Mouse (Mus musculus) heart, embryonic 10.5 days (tissue): ENCODE data around the gene Zfp579. TPM values are rescaled to one million over a fixed set of nuclear protein-coding genes. Genes with fewer than 3 reads are reported as not detected.
A peak's percentile ranks its signal among the peaks of the same experiment; 100 is the strongest.
"Not testable (repeated sequence)": the region's sequence is repeated elsewhere in the genome, so short reads cannot be mapped to it uniquely, and the experiment has no call there.

Source experiments
- DNase-seq: peaks from one replicate; pipeline ENCODE4 v3.0.0-alpha.2; 2017; ENCODE audit warnings: low spot score
- H3K27ac ChIP-seq: fragments of 300-500 bp; sonication (generic); 2 replicates; pipeline ENCODE4 v1.5.1; 2016; ENCODE audit warnings: mild to moderate bottlenecking
- H3K27me3 ChIP-seq: fragments of 300-500 bp; sonication (generic); 2 replicates; pipeline ENCODE4 v1.6.1; 2016; ENCODE audit warnings: mild to moderate bottlenecking; ENCODE audit not compliant: poor library complexity, insufficient read depth, severe bottlenecking
- H3K36me3 ChIP-seq: fragments of 300-500 bp; sonication (generic); 2 replicates; pipeline ENCODE4 v1.6.1; 2016; ENCODE audit warnings: mild to moderate bottlenecking, moderate library complexity
- H3K4me1 ChIP-seq: fragments of 300-500 bp; sonication (generic); 2 replicates; pipeline ENCODE4 v1.6.1; 2016; ENCODE audit warnings: mild to moderate bottlenecking
- H3K4me3 ChIP-seq: fragments of 300-500 bp; sonication (generic); 2 replicates; pipeline ENCODE4 v1.5.1; 2016; ENCODE audit warnings: mild to moderate bottlenecking, moderate library complexity
- H3K9me3 ChIP-seq: fragments of 300-500 bp; sonication (generic); 2 replicates; pipeline ENCODE4 v1.6.1; 2016; ENCODE audit warnings: mild to moderate bottlenecking, moderate library complexity
- WGBS: fragments of 180-500 bp; shearing (Covaris S2); methylation state at CpG from one replicate; pipeline ENCODE4 v1.1.7; 2016; 5-methylcytosine and 5-hydroxymethylcytosine counted together
- polyA plus RNA-seq: library from polyadenylated mRNA; unstranded; fragments of >200 nt; fragmentation: Nextera tagmentation; extraction: Ambion mirVana; gene quantifications from 2 replicates; pipeline ENCODE4 v1.2.1, GENCODE M21; 2016

The Zfp579 gene
- polyA plus RNA-seq, 1 experiment from 2014 or later = 29.2 TPM

DNA sequence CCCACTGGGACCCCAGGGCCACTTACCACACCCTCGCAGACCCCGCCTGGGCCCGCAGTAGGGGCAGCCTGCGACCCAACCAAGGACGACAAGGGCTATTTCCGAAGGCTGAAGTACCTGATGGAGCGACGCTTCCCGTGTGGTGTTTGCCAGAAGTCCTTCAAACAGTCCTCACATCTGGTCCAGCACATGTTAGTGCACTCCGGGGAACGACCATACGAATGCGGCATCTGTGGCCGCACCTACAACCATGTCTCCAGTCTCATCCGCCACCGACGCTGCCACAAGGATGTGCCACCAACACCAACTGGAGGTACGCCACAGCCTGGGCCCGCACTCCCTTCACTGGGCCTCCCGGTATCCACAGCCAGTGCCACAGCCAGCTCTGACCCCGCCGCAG is 33.6 kb upstream of the Zfp579 start:
- Histone ChIP-seq H3K4me3 (no peak overlapping the region), H3K9me3 (peaks cover 33% of the 10 kb centered on the region), H3K27me3 (no peaks in the 10 kb centered on the region), H3K4me1 (no peaks in the 10 kb centered on the region), H3K36me3 (peaks cover 95% of the 10 kb centered on the region), H3K27ac (no peak overlapping the region)
- WGBS = 89% methylated on average over 22 of the region's 22 CpGs
- no peak for DNase-seq

DNA sequence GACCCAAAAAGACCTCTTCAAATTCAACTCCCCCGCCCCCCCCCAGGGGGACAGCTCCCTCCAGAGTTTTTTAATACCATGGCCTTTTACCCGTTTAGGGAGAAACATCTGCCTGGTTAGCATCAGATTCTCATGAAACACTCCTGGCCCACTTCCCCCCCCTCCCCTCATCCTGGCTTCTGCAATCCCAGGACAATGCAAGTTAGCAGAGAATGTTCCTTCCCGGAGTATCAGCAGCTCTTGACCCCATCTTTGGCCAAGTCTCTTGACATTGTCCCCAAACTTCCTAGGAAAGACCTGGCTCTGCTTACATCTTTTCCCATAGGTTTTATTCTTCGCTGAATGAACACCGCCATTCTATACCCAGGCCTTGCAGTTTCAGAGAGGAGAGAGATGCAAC is 25.2 kb upstream of the Zfp579 start:
- 53% methylated on average over 5 of the region's 5 CpGs for WGBS
- no peaks in the 10 kb centered on the region for H3K9me3 ChIP-seq
- peaks cover 6% of the 10 kb centered on the region for H3K4me1 ChIP-seq
- H3K36me3 ChIP-seq = peaks cover 59% of the 10 kb centered on the region
- H3K27me3 ChIP-seq = no peaks in the 10 kb centered on the region
- peak overlapping the region; percentile 94 for H3K4me3 ChIP-seq
- no peak for DNase-seq
- peak overlapping the region; percentile 98 for H3K27ac ChIP-seq

DNA sequence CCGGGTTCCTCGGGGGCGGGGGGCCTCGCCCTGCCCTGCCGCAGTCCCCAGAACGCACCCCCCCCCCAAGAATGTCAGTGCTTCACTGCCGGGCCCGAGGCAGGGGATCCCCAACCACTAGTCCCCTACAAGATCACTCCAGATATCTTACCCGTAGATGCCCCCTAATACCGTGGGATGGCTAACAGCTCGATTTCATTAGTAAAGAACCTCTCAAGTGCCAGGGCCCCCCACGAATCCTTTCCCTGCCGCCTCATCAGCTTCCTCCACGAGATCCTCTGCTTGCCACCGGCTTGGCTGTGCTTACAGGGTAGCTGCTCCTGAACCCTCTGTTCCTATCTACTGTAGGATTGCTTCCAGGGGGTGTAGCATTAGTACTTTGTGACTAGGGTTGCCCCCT is 24.7 kb upstream of the Zfp579 start:
- no peak for DNase-seq
- peaks cover 54% of the 10 kb centered on the region for H3K36me3 ChIP-seq
- peaks cover 10% of the 10 kb centered on the region for H3K4me1 ChIP-seq
- WGBS = under 1% methylated on average over 15 of the region's 15 CpGs
- peak overlapping the region; percentile 98 for H3K27ac ChIP-seq
- H3K9me3 ChIP-seq = no peaks in the 10 kb centered on the region
- H3K27me3 ChIP-seq = no peaks in the 10 kb centered on the region
- peak overlapping the region; percentile 94 for H3K4me3 ChIP-seq

DNA sequence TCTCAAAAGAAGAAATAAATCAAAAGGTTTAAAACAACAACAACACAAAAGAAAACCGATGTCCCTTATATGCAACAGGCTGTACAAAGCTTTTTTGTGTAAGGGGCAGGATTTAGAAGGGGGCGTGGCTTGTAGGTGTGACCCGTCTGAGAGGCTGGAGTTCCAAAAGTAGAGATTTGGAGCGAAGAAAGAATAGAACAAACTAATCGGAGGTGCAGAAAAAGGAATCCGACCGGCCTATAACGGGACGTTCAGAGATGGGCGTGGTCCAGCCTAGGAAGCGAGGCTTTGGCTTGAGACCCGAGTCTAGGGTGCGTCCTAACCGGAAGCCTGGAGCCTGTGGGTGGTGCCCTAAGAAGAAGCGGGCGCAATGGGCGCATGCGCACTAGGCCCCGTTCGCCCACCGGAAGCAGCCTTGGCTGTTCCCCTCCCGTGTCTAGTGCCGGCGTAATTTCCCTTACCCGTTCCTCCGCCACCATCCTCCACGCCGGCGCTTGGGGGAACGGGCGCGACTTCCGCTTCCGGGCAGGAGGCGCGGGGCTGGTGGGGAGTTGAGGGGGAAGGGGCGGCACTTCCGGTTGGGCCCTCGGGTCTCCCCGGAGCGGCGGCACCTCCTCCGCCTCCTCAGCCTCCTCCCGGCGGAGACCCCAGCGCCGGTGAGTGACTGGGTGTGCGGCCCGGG is 24.2 kb upstream of the Zfp579 start, which contains the start of the genes Zfp865 and Ccdc106:
TSS of gene Zfp865 (plus strand) at position 377 of the 682 bp plus-strand sequence.
TSS of gene Ccdc106 (plus strand) at position 554 of the 682 bp plus-strand sequence.
- H3K36me3 ChIP-seq = peaks cover 48% of the 10 kb centered on the region
- H3K4me3 ChIP-seq = peak within 1 kb of the TSS; percentile 94
- H3K27me3 ChIP-seq = no peaks in the 10 kb centered on the region
- no peaks in the 10 kb centered on the region for H3K9me3 ChIP-seq
- H3K27ac ChIP-seq = peak within 1 kb of the TSS; percentile 98
- peaks cover 10% of the 10 kb centered on the region for H3K4me1 ChIP-seq
- DNase-seq = peak; percentile 100
- under 1% methylated on average over 49 of the region's 49 CpGs for WGBS

DNA sequence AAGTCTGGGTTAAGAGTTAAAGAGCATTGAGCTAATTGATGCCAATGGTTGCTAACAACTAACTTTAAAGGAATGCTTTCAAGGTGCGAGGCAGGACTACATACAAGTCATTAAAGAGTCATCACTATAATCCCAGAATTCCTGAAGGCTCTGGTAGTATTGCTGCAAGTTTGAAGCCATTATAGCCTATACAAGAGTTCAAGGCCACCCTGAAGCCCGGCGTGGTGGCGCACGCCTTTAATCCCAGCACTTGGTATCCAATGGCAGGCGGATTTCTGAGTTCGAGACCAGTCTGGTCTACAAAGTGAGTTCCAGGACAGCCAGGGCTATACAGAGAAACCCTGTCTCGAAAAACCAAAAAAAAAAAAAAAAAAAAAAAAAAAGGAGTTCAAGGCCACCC is 23.6 kb upstream of the Zfp579 start:
- Histone ChIP-seq H3K4me3 (peak overlapping the region; percentile 94), H3K27ac (peak overlapping the region; percentile 98), H3K36me3 (peaks cover 43% of the 10 kb centered on the region)
- not testable (repeated sequence) for DNase-seq, H3K9me3 ChIP-seq, H3K4me1 ChIP-seq, H3K27me3 ChIP-seq
- WGBS = 34% methylated on average over 8 of the region's 8 CpGs

DNA sequence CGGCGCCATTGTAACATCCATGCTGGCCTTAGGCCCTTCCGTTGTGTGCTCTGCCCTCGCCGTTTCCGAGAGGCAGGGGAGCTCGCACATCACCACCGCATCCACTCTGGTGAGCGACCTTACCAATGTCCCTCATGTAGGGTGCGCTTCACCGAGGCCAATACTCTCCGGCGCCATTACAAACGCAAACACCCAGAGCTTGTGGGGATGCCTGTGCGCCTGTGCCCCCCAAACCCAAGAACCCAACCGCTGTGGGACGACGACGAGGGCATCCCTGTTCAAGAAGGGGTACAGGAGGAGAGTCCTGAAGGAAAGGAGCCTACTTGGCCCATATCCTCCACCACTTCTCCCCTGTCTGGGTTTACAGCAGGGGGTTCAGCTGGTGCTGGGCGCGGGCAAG is 22.0 kb upstream of the Zfp579 start:
- no peak for DNase-seq
- no peaks in the 10 kb centered on the region for H3K9me3 ChIP-seq
- no peaks in the 10 kb centered on the region for H3K27me3 ChIP-seq
- no peak overlapping the region for H3K27ac ChIP-seq
- WGBS = 95% methylated on average over 21 of the region's 21 CpGs
- peaks cover 10% of the 10 kb centered on the region for H3K4me1 ChIP-seq
- H3K4me3 ChIP-seq = no peak overlapping the region
- H3K36me3 ChIP-seq = peaks cover 30% of the 10 kb centered on the region

DNA sequence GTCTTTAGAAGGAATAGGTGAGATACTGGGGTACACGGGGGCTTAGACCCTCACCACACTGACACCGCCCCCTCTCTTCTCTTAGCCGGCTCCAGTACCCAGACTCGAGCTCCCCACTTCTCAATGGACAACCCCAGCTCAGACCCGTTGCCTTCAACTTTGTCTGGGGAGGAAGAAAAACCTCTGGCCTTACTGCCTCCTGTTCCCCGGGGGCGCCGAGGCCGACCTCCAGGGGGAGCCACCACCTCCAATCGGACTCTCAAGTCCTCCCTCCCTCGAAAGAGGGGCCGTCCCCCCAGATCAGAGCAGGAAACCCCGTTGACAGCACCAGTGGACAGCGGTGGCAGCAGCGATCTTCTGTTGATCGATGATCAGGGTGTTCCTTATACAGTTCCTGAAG is 21.4 kb upstream of the Zfp579 start:
- Histone ChIP-seq H3K27ac (no peak overlapping the region), H3K4me3 (no peak overlapping the region), H3K27me3 (no peaks in the 10 kb centered on the region), H3K4me1 (peaks cover 10% of the 10 kb centered on the region), H3K9me3 (no peaks in the 10 kb centered on the region), H3K36me3 (peaks cover 30% of the 10 kb centered on the region)
- DNase-seq = no peak
- WGBS = 88% methylated on average over 16 of the region's 16 CpGs

DNA sequence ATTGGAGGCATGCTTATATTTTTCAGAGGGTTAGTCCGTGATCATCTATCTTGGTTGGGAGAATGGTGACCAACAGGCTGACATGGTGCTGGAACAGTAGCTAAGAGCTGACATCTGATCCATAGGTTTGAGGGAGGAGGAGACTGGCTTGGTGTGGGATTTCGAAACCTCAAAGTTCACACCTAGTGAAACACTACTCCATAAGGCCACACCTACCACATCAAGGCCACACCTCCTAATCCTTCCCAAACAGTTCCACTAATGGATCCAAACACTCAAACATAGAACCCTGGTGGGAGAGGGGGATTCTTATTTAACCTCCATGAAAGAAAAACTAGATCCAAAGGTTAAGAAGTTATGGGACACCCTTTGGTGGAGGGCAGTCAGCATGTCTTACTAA is 21.0 kb upstream of the Zfp579 start:
- no peak for DNase-seq
- WGBS = 98% methylated on average over 2 of the region's 2 CpGs
- H3K4me3 ChIP-seq = no peak overlapping the region
- H3K27ac ChIP-seq = no peak overlapping the region
- peaks cover 30% of the 10 kb centered on the region for H3K36me3 ChIP-seq
- H3K4me1 ChIP-seq = peaks cover 10% of the 10 kb centered on the region
- H3K9me3 ChIP-seq = no peaks in the 10 kb centered on the region
- no peaks in the 10 kb centered on the region for H3K27me3 ChIP-seq

DNA sequence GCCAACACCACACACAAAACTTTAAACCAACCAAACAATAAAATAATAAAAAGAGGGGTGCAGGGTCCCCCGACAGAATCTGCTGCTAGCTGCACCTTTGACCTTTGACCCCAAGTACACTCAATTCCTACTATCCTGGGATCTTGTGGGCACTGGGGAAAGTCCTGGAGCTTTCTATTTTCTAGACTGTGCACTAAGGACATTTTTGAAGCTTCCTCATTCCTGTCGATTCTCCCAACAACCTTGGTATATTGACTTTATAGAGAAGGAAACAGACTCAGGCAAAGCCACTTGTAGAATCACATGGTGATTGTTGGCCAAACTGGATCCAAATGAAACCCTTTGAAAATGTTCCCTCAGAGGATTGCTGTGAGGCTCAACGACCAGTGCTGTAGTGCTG is 20.1 kb upstream of the Zfp579 start:
- Histone ChIP-seq H3K36me3 (peaks cover 37% of the 10 kb centered on the region), H3K4me3 (peak overlapping the region; percentile 84), H3K4me1 (peaks cover 5% of the 10 kb centered on the region), H3K27ac (peak overlapping the region; percentile 98), H3K27me3 (no peaks in the 10 kb centered on the region), H3K9me3 (no peaks in the 10 kb centered on the region)
- no peak for DNase-seq
- 79% methylated on average over 3 of the region's 3 CpGs for WGBS

DNA sequence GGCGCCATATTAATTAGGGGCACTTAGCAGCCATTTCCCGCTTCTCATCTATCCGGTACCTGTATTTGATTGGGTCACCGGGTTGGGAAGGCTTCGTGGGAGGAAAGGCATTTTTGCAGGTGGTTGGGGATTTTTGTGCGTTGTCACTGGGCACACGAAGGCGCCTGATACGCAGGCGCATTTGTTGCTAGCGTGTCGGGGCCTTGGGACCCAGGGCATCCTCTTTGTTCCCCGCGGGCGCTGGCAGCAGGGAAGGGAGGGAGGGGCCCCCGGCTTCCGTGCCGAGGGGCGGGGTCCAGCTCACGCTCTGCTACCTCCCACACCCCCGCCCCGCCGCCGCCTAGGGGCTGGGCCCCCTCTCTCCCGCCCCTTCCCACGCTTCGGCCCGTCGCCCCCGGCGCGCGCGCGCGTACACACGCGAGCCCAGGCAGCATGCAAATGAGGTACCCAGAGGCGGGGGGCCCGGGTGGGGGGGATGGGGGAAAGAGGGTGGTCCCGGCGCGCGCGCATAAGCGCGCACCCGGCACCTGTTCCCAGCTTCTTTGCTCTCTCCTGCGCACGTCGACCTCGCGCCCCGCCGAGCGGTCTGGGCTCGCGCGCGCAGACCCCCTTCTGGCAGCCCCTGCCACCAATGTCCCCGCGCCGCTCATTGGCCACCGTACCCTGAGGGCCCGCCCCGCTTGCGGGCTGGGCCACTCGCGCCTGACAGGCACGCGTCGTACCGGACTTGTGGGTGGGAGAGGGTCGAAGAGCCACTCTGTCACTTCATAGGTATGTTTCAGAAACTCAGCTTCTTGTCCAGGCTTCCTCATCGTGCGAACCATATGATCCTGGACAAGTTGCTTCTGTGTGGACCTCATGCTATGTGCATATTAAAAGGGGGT is 19.4 kb upstream of the Zfp579 start, which contains the start of gene Gm44973:
TSS of gene Gm44973 (plus strand) at position 379 of the 884 bp plus-strand sequence.
- Histone ChIP-seq H3K36me3 (peaks cover 44% of the 10 kb centered on the region), H3K9me3 (no peaks in the 10 kb centered on the region), H3K4me1 (0 out of 2 replicates have a peak, but pooled peaks cover 4% of the 10 kb centered on the region), H3K4me3 (peak within 1 kb of the TSS; percentile 84), H3K27me3 (no peaks in the 10 kb centered on the region), H3K27ac (peak within 1 kb of the TSS; percentile 98)
- peak; percentile 98 for DNase-seq
- under 1% methylated on average over 76 of the region's 76 CpGs for WGBS

DNA sequence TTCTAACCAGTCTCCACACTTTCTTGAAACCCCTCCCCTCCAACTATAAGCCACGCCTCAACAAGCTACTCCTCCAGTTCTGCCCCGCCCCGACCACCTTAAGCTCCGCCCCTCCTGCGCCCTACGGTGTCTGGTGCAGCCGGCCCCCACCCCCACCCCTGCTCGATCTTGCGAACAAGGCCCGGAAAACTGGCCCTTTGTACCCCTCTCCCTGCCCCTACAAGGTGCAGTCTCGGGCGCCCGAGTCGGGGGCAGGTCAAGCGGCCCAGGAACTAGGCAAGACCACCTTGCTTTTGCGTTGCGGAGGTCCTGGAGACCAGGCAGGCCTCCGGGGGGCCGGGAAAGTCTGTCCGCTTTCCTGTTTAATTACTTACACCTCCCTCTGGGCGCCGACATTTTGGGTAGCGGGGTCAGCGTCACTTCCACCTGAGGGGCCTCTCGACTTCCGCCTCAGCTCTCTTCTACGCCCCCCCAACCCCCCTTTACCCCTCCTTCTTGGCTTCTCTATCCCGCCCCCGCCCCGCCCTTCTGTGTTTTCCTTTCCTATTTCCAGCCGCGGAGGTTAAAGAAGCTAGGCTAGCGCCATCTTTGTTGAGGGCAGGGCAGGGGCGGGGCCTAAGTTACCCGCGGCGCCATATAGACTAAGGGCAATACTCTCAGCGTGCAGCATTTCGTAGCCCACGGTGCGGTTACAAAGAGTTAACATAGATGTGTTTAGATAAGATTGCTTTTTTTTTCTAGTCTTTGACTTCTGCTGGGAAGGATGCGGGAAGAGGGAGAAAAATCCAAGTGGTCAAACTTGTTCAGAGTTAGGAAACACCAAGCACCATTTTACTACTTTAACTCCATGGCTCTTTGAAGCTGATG is 18.5 kb upstream of the Zfp579 start, which contains the start of the genes Zfp524 and Fiz1:
TSS of gene Zfp524 (plus strand) at position 165 of the 867 bp plus-strand sequence.
TSS of gene Fiz1 (minus strand) at position 447 of the 867 bp plus-strand sequence.
- Histone ChIP-seq H3K36me3 (peaks cover 53% of the 10 kb centered on the region), H3K27ac (peak within 1 kb of the TSS; percentile 98), H3K4me1 (0 out of 2 replicates have a peak, but pooled peaks cover 4% of the 10 kb centered on the region), H3K9me3 (no peaks in the 10 kb centered on the region), H3K27me3 (no peaks in the 10 kb centered on the region), H3K4me3 (peak within 1 kb of the TSS; percentile 84)
- WGBS = under 1% methylated on average over 42 of the region's 42 CpGs
- peak; percentile 98 for DNase-seq
